Mouse (Mus musculus) CH12F3 (cell line): ENCODE data around the gene Gm16503.
"Not testable (repeated sequence)": the region's sequence is repeated elsewhere in the genome, so short reads cannot be mapped to it uniquely, and the experiment has no call there.

Experiments
- in situ Hi-C: fragments of 300-500 bp; cut with MboI; formaldehyde crosslinking; loops from 2 replicates; pipeline ENCODE4 v1.14.3; 2020; ENCODE audit warnings: low sequenced_read_pairs

The Gm16503 gene

GRCm38 (mm10) chr4:147539918-147540317 is at the start of gene Gm16503:
Gm16503 (plus strand) TSS chr4:147540218.
- in situ Hi-C loops = not testable (repeated sequence)

GRCm38 (mm10) chr4:147492117-147492516 is 47.9 kb upstream of the Gm16503 start, which contains the start of gene Zfp982:
Zfp982 (plus strand) TSS chr4:147492417.
- in situ Hi-C loops = not testable (repeated sequence)

- in situ Hi-C loops = not testable (repeated sequence)
Observed at GRCm38 (mm10) chr4:147498772-147499613, 41.0 kb upstream of the Gm16503 start.

GRCm38 (mm10) chr4:147509174-147509573 is 30.8 kb upstream of the Gm16503 start:
- in situ Hi-C loops = no loop called here

GRCm38 (mm10) chr4:147518981-147519380 is 21.0 kb upstream of the Gm16503 start:
- in situ Hi-C loops = loop anchor here (5.0 kb wide), 1 partner anchor 1962 kb away; no protein-coding TSS in a partner anchor

GRCm38 (mm10) chr4:147520100-147520499 is 19.9 kb upstream of the Gm16503 start:
- in situ Hi-C loops = no loop called here

GRCm38 (mm10) chr4:147525125-147525524 is 14.9 kb upstream of the Gm16503 start:
- in situ Hi-C loops = no loop called here

GRCm38 (mm10) chr4:147530366-147530765 is 9.7 kb upstream of the Gm16503 start:
- in situ Hi-C loops = no loop called here

GRCm38 (mm10) chr4:147535916-147536315 is 4.1 kb upstream of the Gm16503 start:
- in situ Hi-C loops = not testable (repeated sequence)

GRCm38 (mm10) chr4:147537702-147538101 is 2.3 kb upstream of the Gm16503 start:
- in situ Hi-C loops = no loop called here

GRCm38 (mm10) chr4:147541105-147541504 is 1.1 kb downstream of the Gm16503 start:
- in situ Hi-C loops = no loop called here

- in situ Hi-C loops = not testable (repeated sequence)
Observed at GRCm38 (mm10) chr4:147553071-147553470, 13.1 kb downstream of the Gm16503 start, which contains the start of gene Zfp985. Zfp985 (plus strand) TSS chr4:147553277.

GRCm38 (mm10) chr4:147554361-147554760 is 14.3 kb downstream of the Gm16503 start:
- in situ Hi-C loops = not testable (repeated sequence)

GRCm38 (mm10) chr4:147556921-147557320 is 16.9 kb downstream of the Gm16503 start:
- in situ Hi-C loops = not testable (repeated sequence)

GRCm38 (mm10) chr4:147558011-147558410 is 18.0 kb downstream of the Gm16503 start:
- in situ Hi-C loops = not testable (repeated sequence)

- in situ Hi-C loops = not testable (repeated sequence)
Observed at GRCm38 (mm10) chr4:147559096-147559495, 19.1 kb downstream of the Gm16503 start.

- in situ Hi-C loops = no loop called here
Observed at GRCm38 (mm10) chr4:147565426-147566220, 25.6 kb downstream of the Gm16503 start.

GRCm38 (mm10) chr4:147571156-147571555 is 31.1 kb downstream of the Gm16503 start:
- in situ Hi-C loops = not testable (repeated sequence)

GRCm38 (mm10) chr4:147579371-147579770 is 39.4 kb downstream of the Gm16503 start:
- in situ Hi-C loops = not testable (repeated sequence)

- in situ Hi-C loops = no loop called here
Observed at GRCm38 (mm10) chr4:147586511-147587473, 46.8 kb downstream of the Gm16503 start.
